ENCODE assay signal across 7 mouse cellular contexts in the genomic region with DNA sequence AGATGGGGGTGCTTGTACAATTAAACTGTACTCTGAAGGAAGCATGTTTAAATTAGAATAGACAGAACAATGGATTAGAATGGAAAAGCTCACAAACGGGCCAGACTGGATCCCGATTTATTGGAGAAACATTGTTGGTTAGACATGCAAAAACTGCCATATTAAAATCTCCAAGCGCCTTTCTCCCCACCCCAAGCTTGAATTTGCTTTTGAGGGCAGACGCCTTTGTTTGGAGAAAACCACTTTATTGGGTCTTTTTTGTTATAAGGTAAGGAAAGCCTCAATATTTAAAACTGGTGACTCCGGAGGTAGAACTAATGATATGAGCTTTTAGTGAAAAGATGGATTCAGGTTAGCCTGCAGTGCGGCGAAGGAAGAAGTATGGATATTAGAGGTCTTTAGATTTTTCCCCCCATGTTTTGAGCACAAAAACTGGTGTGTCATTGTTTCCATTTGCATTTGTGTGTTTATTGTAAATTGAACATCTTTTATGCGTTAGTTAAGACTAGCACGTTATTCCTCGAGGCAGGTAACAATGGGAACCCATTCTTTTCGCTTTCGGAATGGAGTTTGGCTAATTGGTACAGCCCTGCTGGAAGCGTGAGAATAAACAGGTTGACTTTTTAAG. TPM values are rescaled to one million over a fixed set of nuclear protein-coding genes. Genes with fewer than 3 reads are reported as not detected.
A peak's percentile ranks its signal among the peaks of the same experiment; 100 is the strongest.
DNase-seq lines count a peak whose midpoint lies in the region; ATAC-seq and TF ChIP-seq lines count a peak whose summit lies in the region.

No protein-coding gene starts in this region.

- TF ChIP-seq POLR2A in embryonic fibroblast, embryonic 13.5 days (IDR thresholded peaks at IDR 0.05; ENCODE audit: low read depth, low read length) = peak; percentile 72; the same call in 1 of the 2 replicates

- 26% methylated on average over 13 of the region's 13 CpGs for WGBS in kidney, embryonic 16.5 days
- WGBS in liver, embryonic 11.5 days = 21% methylated on average over 13 of the region's 13 CpGs

- peak overlapping the region; percentile 56 for H3K4me2 ChIP-seq in kidney, embryonic 16.5 days (replicated peaks; ENCODE audit: low read depth, low read length)
- peak overlapping the region; percentile 71 for H3K4me2 ChIP-seq in liver, embryonic 11.5 days

- H3K9me3 ChIP-seq in kidney, embryonic 16.5 days (ENCODE audit: low read length) = no peaks in the 10 kb centered on the region
- H3K9me3 ChIP-seq in liver, embryonic 11.5 days (ENCODE audit: control insufficient read depth, low read length) = no peaks in the 10 kb centered on the region

- H3K4me1 ChIP-seq in kidney, embryonic 16.5 days (ENCODE audit: insufficient read depth, low read length) = no peaks in the 10 kb centered on the region
- H3K4me1 ChIP-seq in embryonic fibroblast, embryonic 13.5 days (ENCODE audit: control insufficient read depth, insufficient read depth, low read length) = no peaks in the 10 kb centered on the region
- H3K4me1 ChIP-seq in liver, embryonic 11.5 days (replicated peaks; ENCODE audit: control insufficient read depth, insufficient read depth, low read length) = no peaks in the 10 kb centered on the region

- ATAC-seq in kidney, embryonic 16.5 days (ENCODE audit: low FRiP score, low TSS enrichment) = no peak
- no peak for ATAC-seq in liver, embryonic 11.5 days (replicated peaks; ENCODE audit: low FRiP score)

- H3K36me3 ChIP-seq in kidney, embryonic 16.5 days (ENCODE audit: insufficient read depth, low read length) = no peaks in the 10 kb centered on the region
- H3K36me3 ChIP-seq in liver, embryonic 11.5 days (ENCODE audit: control insufficient read depth, insufficient read depth, low read length) = no peaks in the 10 kb centered on the region

- H3K27ac ChIP-seq in kidney, embryonic 16.5 days (ENCODE audit: low read length) = peak overlapping the region; percentile 95
- peak overlapping the region; percentile 90 for H3K27ac ChIP-seq in embryonic fibroblast, embryonic 13.5 days (ENCODE audit: insufficient read depth, low read length)
- peak overlapping the region; percentile 82 for H3K27ac ChIP-seq in liver, embryonic 11.5 days (ENCODE audit: low read depth, low read length)

- no peak for TF ChIP-seq CTCF in embryonic fibroblast, embryonic 13.5 days (IDR thresholded peaks at IDR 0.05; ENCODE audit: borderline replicate concordance, insufficient read depth, low read length)

- peak overlapping the region; percentile 50 for H3K4me3 ChIP-seq in kidney, embryonic 16.5 days (ENCODE audit: low read length)
- H3K4me3 ChIP-seq in embryonic fibroblast, embryonic 13.5 days (ENCODE audit: insufficient read depth, low read length) = peak overlapping the region; percentile 39
- peak overlapping the region; percentile 47 for H3K4me3 ChIP-seq in liver, embryonic 11.5 days (ENCODE audit: low read depth, low read length)

- no peak for DNase-seq in kidney, postnatal 14 days
- peak; percentile 39 for DNase-seq in Muller cell, postnatal 12 days (ENCODE audit: inconsistent ontology term)
- no peak for DNase-seq in liver, embryonic 11.5 days (ENCODE audit: low spot score)
- DNase-seq in yolk sac, embryonic 10.5 days (ENCODE audit: low spot score) = peak; percentile 1
- no peak for DNase-seq in c-Kit-positive CD71-positive TER-119-positive erythroid progenitor cells, embryonic 14.5 days (ENCODE audit: low spot score)

- peaks cover 4% of the 10 kb centered on the region; the same call in 1 of the 2 replicates for H3K27me3 ChIP-seq in kidney, embryonic 16.5 days (ENCODE audit: insufficient read depth, low read length)
- H3K27me3 ChIP-seq in liver, embryonic 11.5 days (replicated peaks; ENCODE audit: control insufficient read depth, insufficient read depth, low read length) = no peaks in the 10 kb centered on the region; the same call in 1 of the 2 replicates

- peak overlapping the region; percentile 68 for H3K9ac ChIP-seq in kidney, embryonic 16.5 days (replicated peaks; ENCODE audit: low read length)
- peak overlapping the region; percentile 59 for H3K9ac ChIP-seq in liver, embryonic 11.5 days (ENCODE audit: low read depth, low read length)

RNA-seq across cellular contexts. Expression of a gene that starts 1.8 kb away (rescaled TPM):
- polyA plus RNA-seq in kidney, embryonic 16.5 days (2015; fragmentation: Nextera tagmentation; extraction: Ambion mirVana) = 52.4 and 54.2 TPM in 2 replicates
- polyA plus RNA-seq in embryonic fibroblast, embryonic 13.5 days (2011; ENCODE audit: insufficient read length, low read depth, missing spikeins) = 180 and 192 TPM in 2 replicates
- 35.4 and 41.2 TPM in 2 replicates for polyA plus RNA-seq in liver, embryonic 11.5 days (2014; fragmentation: Nextera tagmentation; extraction: Ambion mirVana)

Comparison
In these comparisons a context has a peak if more than half of its experiments do, and no peak if none do; other contexts are left out.
1. DNase-seq: peak in Muller cell, postnatal 12 days (single experiment) and yolk sac, embryonic 10.5 days (single experiment); none in kidney, postnatal 14 days (single experiment), liver, embryonic 11.5 days (single experiment) and c-Kit-positive CD71-positive TER-119-positive erythroid progenitor cells, embryonic 14.5 days (single experiment).
2. Peak in every context shown above with its lines, with median percentiles within 50 percentile points of each other: H3K27ac ChIP-seq and H3K4me3 ChIP-seq.